Mouse (Mus musculus): ENCODE results near the gene Uba6. TPM values are rescaled to one million over a fixed set of nuclear protein-coding genes. Genes with fewer than 3 reads are reported as not detected.

Uba6 gene
- 10 to 100 TPM; 13.9 to 14.8 TPM for total RNA-seq (2021)
- long read RNA-seq, experiment 1, partial matches to known transcripts, result 0 of 1 reads
- long read RNA-seq, experiment 1, other reads (novel, unspliced or antisense), result 1 of 1 reads
- long read RNA-seq, experiment 2, partial matches to known transcripts, result 1 of 1 reads
- long read RNA-seq, experiment 2, other reads (novel, unspliced or antisense), result 0 of 1 reads

DNA sequence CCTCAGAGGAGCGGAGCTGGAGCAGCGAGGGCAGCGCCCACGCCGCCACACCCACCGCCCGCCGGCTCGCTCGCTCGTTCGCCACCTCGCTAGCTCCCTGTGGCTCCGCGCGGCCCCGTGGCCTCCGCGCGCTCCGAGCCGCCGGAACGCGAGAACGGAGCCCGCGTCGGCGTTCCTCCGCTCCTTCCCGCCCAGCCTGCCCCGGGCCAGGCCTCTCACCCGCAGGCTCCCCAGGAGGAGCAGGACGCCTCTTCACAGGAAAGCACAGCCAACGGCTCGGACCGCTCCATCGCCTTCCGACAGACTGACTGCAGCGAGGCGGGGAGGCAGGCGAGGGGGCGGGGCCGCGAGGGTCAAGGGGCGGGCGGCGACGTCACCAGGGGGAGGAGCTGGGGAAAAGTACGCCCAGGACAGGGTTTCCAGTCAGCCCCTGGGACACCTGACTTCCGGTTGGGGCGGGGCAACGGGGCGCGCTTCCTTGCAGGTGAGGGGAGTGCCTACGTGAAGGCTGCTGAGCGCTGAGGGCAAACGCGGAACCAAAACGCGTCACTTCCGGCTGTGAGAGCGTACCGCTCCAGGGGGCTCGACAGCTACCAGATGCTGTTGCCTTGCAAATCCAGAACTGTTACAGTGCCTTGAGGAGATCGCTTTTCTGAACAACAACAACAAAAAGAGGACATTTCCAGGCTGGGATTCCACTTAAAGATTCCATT is at the start of gene Uba6:
Gene Uba6, minus strand, starts transcription at position 355 of the 713 bp plus-strand sequence.
- peak; percentile 92 to 99 for DNase-seq (ENCODE audit: low spot score in 2 of 2)

DNA sequence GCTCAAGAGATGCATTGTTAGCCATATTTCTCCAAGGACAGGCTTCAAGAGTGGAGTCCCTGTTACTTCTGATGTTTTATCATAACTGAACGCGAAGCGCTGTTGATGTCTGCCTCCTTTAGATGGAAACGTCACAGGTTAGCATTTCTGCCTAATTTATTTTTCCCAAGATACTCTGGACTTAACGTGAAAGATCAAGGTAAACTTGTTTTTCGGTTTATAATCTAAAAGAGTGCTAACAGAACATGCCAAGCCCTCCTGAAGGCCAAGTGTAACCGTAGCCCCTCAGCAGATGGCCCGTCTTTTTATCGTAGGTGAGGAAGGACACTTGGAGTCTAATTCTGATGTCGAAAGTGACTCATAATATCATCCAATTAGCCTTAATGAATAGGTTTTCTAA is 25.2 kb upstream of the Uba6 start, which contains the start of gene Gnrhr:
Gene Gnrhr, minus strand, starts transcription at position 101 of the 400 bp plus-strand sequence.
- DNase-seq (ENCODE audit: low spot score in 2 of 2), result no peak

DNA sequence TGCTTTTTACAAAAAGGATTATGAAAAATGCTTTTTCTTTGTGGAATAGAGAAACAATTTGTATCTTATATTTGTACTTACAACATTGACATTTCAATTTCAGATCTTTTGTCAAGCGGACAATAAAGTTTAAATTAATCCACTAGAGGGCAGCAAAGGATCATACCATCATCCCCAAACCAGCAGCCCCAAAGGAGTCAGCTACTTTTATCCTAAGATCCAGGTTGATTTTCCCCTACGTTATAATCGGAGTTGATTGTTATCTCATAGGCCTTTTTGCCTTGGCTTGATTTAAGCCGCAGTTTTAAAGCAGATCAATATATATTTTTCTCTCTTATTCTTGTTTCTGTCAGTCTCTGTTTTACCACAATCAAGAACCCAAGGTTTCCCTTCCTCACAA is 18.8 kb upstream of the Uba6 start:
- no peak for DNase-seq (ENCODE audit: low spot score in 2 of 2)

DNA sequence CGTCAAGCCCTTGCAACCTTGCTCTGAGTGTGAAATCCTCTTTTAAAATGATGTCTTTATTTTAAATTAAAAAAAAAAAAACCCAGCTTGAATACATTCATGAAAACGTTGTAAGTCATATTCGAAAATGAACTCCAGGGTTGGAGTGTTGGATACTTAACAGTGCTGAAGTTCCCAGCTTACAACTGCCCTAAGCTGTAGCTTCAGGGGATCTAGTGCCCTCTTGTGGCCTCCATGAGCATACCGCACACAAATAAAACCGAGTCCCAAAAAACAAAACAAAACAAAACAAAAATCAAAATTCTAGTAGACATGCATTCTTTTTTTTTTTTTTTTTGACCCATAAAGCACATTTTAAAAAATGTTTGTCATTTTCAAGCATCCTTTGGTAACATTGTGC is 18.2 kb upstream of the Uba6 start:
- DNase-seq (ENCODE audit: low spot score in 2 of 2), result no peak

DNA sequence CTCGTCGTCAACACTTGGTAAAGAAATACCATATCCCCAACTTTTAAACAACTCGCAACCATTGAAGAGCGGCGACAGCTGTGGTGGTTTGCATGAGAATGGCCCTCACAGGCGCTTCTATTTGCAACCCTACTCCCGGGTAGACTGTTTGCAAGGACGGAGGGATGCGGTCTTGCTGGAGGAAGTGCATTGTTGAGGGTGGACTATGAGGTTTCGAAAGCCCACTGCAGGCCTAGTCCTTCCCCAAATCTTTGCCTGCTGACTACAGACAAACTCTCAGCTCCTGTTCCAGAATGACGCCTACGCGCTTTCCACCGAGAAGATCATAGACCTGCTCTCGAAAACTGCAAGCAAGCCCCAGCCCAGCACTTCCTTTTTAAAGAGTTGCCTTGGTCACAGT is 17.7 kb upstream of the Uba6 start:
- no peak for DNase-seq (ENCODE audit: low spot score in 2 of 2)

DNA sequence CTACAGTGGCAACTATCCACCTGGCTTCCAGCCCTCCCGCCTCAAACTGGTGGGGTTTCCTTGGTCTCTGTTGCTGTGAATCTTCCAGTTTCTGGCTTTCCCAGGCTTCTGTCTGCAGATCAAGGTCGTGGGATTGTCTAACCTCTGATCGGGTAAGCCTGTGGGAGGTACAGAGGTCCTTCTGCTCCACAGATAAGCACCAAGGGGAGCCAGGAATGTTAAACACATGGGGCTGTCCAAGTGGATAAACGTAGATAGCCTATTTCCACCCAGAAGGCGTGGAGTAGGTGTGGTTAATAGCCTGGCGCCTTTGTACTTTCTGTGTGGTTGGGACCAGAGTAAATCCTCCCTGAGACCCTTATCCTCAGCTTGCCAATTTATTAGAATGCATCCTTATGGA is 14.8 kb upstream of the Uba6 start:
- no peak for DNase-seq (ENCODE audit: low spot score in 2 of 2)

DNA sequence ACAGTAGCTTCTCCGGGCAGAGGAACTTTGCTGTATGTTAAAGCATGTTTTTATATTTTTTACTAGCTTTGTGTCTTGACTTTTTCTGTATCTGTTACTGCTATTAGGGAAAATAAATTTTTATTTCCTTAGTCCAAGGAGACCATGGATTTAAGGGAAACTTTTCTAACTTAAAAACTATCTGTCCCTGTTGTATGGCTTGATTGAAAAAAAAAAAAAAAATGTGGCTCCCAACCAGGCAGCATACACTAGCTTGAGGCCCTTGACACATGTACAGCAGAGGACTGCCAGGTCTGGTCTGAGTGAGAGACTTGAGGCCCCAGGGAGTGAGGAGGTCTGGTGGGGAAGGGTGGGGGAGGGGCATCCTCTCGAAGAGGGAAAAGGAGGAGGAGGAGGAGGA is 1.2 kb upstream of the Uba6 start:
- DNase-seq (ENCODE audit: low spot score in 2 of 2), result no peak

DNA sequence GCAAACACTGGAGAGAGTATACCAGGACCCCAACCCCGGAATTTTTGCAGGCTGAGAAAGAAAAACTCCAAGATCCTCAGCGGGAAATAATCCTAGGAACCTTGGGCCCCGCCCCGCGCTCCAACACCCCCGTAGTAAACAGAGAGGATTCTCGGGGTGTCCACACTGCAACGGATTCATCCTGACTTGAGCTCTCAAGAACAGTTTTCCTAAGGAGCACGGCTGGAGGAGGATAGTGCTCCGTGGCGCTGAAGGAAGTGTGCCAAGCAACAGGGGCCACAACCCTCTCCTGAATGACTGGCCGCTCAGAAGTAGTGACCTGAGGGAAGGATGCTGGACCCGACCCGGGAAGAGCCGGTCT is 535 bp downstream of the Uba6 start:
- no peak for DNase-seq (ENCODE audit: low spot score in 2 of 2)

DNA sequence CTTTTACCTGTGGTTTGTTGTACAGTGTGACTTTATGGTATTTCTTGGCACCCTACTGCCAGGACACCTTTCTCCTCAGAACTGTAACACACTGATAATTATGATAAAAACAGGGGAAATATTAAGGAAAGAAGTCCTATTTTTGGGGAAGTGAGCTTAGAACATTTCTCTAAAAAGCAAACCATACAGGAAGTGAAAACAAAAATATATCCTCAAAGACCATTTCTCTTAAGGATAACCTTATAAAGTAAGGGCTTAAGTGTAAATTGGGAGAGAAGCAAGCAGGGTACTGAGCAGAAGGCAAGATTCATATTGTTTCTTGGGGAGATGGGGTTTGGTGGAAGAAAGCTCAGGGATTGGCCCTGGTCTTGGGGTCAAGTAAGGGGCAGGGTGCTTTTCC is 42.8 kb downstream of the Uba6 start:
- DNase-seq (ENCODE audit: low spot score in 2 of 2), result no peak

DNA sequence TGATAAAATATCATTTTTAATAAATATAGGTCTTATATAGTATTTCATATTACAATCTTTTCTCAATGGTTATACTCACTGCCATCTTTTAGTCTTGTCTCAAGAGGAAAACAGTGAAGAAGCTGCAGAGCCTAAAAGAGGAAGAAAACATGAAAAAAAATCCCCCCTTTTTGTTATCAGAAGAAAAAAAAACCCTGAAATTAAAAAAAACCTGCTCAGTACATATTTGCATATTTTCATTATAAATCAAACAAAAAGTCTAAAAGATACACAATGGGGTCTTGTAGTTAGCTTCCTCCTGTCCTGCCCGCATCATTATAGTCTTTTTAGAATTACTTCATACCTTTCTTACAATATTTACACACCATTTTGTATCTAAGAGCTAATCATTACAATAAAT is 43.9 kb downstream of the Uba6 start:
- no peak for DNase-seq (ENCODE audit: low spot score in 2 of 2)

DNA sequence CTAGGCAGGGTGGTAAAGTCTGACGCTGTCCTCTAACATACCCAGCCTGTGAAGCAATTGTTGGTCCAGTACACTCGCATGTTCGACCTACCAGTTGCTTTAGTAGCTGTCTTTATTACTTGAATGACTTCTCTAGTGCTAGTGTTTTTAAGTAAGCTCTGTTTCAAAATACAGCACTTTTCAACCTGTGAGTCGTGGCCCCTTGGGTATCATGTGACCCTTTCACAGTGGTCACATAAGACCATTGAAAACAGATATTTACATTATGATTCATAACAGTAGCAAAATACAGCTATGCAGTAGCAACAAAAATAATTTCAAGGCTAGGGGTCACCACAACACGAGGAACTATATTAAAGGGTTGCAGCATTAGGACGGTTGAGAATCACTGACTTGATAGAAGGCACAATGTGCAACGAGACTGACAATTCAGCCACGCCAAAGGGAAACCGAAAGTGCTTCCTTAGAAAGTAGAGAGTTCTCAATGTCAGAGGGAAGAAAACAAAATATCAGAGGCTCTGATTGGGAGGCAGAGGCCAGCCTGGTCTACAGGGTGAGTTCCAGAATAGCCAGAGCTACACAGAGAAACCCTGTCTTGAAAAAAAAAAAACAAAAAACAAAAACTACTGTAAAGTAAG is 54.0 kb downstream of the Uba6 start:
- DNase-seq (ENCODE audit: low spot score in 2 of 2), result no peak

DNA sequence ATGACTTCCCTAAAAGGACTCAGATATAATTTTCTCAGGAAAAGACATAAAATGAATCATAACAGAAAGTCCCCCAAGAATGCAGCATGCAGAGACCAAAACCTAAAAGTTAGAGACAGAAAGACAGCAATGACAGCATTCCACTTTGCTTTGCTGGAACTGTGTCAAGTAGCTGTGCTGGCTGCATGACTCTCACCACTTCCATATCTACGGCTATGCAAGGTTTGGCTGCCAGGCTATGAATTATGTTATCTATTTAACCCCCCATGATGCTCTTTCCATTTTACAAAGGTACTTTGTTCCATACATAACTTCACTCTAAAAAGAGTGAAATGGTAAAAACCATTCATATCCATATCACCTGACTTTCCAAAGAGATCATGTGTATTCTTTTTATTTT is 58.6 kb downstream of the Uba6 start:
- no peak for DNase-seq (ENCODE audit: low spot score in 2 of 2)

DNA sequence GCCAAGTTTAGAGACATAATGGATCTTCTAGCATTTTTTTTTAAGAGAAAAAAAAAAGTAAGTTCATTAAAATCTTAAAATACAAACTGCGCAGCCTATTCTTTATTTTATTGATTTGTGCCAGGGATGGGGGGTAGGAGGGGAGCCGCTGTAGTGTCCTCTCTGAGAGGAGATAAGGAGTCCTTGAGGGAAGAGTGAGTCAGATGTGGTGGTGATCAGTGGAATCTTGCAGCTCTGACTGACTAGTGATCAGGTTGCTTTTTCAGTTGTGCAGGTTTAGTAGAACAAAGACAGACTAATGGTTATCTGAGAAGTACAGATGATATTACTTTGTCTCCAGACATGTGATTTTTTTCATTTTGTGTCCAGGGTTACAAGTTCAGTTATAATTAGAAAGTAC is 59.6 kb downstream of the Uba6 start:
- DNase-seq (ENCODE audit: low spot score in 2 of 2), result no peak

DNA sequence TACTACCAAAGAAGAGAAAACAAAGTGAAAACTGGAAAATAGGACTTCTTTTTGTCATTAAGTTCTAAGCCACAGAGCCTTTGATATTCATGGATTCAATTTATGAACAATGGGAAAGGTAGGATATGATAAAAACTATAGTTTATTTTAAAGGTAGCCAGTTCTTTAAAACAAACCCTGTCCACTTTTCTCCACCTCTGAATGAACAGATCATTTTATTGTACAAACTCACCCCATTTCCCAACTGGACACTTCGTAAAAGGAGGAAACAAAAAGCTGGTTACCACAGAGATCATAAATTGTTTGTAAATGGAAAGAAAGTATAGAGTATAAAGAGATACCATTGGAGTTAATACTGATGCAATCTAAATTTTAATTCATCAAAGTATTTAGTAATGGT is 61.5 kb downstream of the Uba6 start:
- DNase-seq (ENCODE audit: low spot score in 2 of 2), result no peak

DNA sequence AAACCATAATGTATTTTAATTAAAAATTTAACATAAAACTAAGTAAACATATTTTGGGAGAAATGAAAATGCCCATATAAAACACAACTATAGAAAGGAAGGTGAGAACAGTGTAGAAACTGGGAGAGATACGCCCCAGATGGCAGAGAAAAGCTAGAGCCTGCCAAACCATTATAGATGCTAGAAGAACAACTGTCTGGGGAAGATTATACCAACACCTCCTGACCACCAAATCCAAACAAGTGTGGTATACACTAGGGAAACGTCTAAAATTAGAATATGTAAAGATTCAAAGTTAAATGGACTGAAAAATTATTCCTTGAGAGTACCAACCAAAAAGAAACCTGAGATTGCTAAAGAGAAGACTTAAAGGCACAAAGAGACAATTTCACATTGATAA is 66.0 kb downstream of the Uba6 start:
- DNase-seq (ENCODE audit: low spot score in 2 of 2), result no peak

DNA sequence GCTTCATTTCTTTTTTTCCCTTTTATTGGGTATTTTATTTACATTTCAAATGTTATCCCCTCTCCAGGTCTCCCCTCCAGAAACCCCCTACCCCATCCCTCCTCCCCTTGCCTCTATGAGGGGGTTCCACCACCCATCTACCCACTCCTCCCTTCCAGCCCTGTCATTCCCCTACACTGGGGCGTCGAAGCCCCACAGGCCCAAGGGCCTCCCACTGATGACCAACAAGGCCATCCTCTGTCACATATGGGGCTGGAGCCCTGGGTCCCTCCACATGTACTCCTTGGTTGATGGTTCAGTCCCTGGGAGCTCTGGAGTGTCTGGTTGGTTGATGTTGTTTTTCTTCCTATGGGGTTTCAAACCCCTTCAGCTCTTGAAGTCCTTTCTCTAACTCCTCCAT is 70.4 kb downstream of the Uba6 start:
- DNase-seq (ENCODE audit: low spot score in 2 of 2), result no peak

DNA sequence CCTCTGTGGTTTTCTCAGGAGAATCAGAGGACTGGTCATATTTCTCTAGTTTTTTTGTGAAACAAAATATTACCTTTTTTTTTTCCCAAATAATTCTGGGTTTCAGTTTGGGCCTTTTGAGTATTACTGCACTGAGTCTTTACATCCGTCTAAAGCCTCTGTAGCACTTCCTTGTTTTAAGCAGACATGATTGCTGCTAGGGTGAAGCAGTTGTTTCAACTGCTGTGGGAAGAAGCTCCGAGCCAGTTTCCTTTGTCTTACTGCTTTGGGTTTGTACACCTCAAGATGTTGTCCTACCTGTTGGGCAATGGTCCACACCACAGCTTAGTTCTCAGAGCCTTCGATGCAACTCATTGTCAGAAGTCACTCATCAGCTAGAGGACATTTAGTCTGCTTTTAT is 72.0 kb downstream of the Uba6 start:
- DNase-seq (ENCODE audit: low spot score in 2 of 2), result no peak

DNA sequence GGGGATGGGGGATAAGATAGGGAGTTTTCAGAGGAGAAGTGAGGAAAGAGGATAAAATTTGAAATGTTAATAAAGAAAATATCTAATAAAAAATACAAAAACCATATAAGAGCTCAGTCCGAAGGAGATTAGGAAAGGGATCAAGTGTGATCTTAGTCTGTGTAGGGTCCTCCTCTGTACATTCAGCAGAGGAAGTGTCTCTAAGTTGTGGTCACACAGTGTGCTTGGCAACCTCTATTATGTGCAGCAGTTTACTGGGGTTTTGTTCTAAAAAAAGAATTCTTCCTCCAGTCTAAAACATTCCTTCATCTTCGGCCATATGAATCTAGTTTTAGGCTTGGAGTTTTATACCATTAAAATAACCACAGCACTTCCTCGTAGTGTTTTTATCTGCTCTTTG is 73.6 kb downstream of the Uba6 start:
- no peak for DNase-seq (ENCODE audit: low spot score in 2 of 2)

DNA sequence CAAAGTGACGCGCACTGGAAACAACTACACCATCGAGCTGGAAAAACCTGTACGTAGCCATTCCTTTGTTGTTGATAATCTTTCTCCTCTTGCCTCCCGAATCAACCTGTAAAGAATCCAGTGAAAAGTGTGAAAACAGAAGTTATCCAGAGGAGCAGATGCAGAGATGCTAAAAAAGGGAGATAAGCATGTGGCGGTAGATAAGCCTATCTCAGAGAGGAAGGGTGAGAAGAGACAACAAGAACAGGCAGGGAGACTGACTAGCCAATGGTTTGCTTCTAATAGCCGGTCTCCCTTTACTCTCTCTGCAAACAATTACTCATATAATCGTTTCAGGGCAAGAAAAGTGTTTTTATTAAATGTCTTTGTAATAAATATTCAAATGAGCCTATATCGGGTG is 77.8 kb downstream of the Uba6 start:
- no peak for DNase-seq (ENCODE audit: low spot score in 2 of 2)

DNA sequence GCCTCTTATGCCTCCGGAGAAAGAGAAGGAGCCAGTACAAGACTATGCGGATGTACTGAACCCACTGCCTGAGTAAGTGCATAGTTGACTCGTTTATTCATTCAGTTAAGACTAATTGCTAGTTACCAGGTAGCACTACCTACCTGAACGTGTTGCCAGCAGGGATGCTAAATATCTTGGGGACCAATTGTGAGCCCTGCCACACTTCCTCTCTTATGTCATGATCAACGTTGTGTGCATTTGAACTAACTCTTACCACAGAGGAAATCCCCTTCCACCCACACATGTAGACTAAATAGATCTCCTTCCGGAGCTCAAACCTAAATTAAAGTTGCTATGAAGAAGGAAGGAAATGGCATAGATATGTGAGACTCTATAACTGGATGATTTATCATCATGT is 85.9 kb downstream of the Uba6 start:
- DNase-seq (ENCODE audit: low spot score in 2 of 2), result no peak

DNA sequence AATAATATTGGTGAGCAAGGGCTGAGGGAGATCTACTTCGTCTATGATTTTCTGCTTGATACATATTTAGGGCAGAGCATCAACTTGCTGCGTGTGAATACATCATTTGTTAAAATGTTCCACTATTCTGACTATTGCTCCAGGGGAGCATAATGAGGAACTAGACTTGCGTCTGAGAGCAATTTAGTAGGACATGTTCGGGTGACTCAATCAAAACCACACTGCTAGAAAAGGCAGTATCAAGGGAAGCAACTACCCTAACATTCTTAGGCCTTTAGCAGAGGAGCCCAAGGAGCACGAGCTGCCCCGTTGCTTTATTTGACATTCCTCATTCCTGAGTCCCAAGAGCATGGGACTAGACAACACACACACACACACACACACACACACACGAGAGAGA is 87.6 kb downstream of the Uba6 start:
- DNase-seq (ENCODE audit: low spot score in 2 of 2), result no peak

DNA sequence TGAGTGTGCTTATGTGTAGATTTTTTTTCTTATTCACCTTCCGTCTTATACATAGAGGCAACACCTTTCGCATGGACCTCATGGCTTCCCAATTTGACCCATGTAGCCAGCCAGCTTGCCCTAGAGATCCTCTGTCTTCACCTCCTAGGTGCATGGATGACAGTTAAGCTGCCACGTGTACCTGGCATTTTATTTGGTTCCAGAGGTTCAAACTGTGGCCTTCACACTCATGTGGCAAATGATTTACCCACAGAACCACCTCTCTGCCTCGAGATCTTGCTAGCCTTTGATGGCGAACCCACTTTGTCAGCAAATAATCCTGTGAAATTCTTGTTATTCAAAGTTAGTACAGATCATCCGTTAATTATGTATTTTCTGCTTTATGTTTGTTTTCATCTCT is 88.6 kb downstream of the Uba6 start:
- no peak for DNase-seq (ENCODE audit: low spot score in 2 of 2)

Measured in adrenal gland, postnatal 4 days (tissue).